Mouse (Mus musculus): Measurements from ENCODE around the gene Ppp3r1.
A peak's percentile ranks its signal among the peaks of the same experiment; 100 is the strongest.

Ppp3r1 gene

GRCm38 (mm10) chr11:17158858-17159737, at the start of gene Ppp3r1:
TSS of gene Ppp3r1 (plus strand) at chr11:17159263.
- DNase-seq (ENCODE audit: low spot score in 2 of 2), result peak; percentile 96

- DNase-seq (ENCODE audit: low spot score in 2 of 2), result no peak
Observed at GRCm38 (mm10) chr11:17112419-17113090, 46.5 kb upstream of the Ppp3r1 start.

DNA sequence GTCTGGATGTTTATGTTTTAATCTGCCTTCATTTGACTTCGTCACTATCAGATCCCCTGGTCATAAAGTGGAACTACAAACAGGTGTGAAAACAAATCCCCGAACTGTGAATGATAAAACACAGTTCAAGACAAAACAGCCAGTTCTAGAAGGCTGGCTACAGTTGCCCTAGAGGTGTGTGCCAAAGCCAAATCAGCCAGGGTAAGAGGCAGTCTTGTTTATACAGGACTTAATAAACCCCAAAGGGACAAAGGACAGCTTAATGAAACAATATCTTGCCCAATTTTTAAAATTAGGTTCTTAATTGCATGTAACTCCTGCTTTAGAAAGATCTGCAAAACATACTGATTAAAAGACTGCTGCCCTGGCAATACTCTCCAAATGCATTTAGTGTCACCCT, 32.6 kb upstream of the Ppp3r1 start:
- DNase-seq (ENCODE audit: low spot score in 2 of 2), result no peak

- no peak for DNase-seq (ENCODE audit: low spot score in 2 of 2)
Observed at GRCm38 (mm10) chr11:17135638-17136037, 23.4 kb upstream of the Ppp3r1 start.

DNA sequence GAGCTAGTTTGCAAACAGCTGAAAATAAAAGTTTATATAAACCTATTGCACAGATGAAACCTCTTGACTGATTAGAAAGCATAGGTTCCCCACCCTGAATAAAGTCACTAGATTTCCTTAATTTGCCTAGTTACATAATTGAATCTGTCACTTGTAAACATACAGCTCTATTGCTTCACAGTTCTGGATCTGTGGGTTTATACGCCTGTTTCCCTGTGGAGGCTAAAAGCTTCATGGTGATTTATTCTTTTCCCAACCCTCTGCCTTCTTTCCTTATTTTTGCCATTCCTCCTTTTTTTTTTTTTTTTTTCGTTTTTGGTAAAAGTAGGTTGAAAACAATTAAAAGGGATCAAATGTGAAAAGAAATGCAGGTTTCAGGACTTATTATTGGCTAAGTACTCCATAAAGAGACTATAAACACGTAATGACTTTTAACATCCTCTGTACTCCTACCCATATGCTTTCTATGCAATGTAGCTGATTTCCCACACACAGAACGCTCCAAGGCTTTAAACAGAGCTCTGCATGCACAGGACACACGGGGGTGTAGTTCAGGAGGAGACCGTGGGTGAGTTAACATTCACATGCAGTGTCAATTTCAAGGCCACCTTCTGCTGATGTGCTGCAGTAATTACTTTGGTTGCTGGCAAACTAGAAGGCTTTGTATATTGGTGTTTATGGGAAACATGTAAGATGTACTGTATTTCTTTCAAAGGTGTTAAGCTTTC, 20.6 kb upstream of the Ppp3r1 start:
- DNase-seq (ENCODE audit: low spot score in 2 of 2), result no peak

DNA sequence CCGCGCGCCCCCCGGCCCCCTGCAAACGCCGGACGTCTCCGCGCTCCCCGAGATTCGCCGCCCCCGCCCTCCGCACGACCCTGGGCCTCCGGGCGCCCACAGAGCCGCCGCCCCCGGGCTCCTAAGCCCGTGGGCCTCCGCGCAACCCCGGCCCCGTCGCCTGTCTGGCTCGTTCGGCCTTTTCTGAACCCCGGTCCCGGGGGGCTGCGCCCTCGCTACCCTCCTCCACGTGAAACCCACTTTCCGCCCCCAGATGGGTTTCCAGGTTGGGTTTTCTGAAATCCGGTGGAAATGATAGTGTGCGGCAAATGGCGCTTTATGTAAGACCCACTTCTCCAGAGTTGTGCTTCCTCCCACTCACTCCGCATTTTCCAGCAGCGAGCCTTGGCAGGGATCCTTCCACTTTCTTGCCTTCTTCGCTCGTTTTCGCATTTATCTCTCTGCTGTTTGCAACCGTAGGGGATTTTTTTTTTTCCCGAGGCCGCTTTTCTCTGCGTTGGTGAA, 727 bp downstream of the Ppp3r1 start:
- peak; percentile 24 to 34 for DNase-seq (ENCODE audit: low spot score in 2 of 2)

DNA sequence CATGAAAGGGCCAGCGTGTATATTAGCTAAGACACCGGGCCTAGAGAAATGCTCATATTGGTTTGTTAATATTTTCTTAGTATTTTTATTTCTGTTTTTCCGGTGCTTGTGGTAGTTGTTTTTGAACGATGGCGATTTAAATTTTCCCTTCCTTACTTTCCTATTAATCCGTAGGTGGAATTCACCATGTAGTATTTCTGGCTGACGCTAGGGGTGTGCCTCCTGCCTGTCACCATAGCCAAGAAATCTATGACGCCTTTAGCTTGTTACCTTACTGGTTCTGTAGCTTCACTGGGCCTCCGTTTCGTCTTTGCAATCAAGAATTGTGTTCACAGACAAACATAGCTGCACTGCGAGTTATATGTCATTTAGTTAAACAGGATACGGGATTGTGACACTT, 1.2 kb downstream of the Ppp3r1 start:
- peak; percentile 35 to 44 for DNase-seq (ENCODE audit: low spot score in 2 of 2)

DNA sequence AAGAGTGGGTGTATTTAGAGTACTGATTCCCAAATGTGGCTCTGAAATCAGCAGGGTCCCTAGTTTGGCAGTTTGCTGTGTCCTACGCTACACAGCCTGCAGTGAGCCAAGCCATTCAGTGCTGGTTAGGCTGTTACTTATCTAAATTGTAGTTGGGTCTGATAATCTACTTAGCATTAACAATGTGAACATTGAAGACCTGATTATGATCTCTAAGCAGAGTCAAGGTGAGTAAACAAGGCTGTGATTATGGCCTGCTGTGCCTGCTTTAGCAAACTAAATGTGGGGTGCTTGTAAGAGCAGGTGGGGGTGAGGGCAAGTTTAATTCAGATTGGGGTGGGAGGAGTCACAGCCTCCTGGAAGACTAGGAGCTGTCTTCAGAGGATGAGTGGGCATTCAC, 4.9 kb downstream of the Ppp3r1 start:
- no peak for DNase-seq (ENCODE audit: low spot score in 2 of 2)

DNA sequence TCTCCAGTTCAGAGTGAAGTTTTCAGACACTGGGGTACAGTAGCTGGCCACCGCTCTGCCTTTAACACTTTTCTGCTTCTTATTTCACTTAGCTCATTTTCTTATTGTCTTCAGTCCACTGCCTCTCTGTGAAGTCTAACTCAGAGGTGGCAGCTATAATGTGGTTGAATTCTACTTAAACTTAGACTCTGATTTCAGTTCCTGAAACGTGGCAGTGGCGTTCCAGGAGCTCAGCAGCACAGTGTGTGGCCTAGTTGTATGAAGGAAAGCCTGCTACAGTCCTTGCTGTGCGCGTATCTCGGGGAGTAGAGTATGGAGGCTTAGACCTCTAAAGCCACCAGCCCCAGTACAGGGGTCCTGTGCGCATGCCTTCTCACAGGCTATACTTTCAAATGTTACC, 7.6 kb downstream of the Ppp3r1 start:
- no peak for DNase-seq (ENCODE audit: low spot score in 2 of 2)

DNA sequence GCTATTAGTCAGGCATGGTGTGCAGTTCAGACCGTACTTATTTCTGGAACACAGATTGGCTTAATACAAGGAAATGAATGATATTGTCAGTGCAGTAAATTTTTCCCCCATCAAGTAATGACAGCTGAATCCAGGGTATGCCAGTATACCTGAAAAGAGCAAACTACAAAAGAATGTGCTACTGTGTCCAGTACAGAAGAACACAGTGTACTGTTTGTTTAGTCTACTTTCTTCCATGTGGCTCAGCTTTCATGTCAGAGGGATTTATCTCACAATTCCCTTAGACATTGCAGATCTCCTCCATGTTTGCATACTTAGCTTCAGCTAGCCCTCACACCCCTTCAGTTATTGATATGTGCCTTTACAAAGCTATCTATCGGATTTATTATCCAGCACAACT, 10.2 kb downstream of the Ppp3r1 start:
- DNase-seq (ENCODE audit: low spot score in 2 of 2), result no peak

DNA sequence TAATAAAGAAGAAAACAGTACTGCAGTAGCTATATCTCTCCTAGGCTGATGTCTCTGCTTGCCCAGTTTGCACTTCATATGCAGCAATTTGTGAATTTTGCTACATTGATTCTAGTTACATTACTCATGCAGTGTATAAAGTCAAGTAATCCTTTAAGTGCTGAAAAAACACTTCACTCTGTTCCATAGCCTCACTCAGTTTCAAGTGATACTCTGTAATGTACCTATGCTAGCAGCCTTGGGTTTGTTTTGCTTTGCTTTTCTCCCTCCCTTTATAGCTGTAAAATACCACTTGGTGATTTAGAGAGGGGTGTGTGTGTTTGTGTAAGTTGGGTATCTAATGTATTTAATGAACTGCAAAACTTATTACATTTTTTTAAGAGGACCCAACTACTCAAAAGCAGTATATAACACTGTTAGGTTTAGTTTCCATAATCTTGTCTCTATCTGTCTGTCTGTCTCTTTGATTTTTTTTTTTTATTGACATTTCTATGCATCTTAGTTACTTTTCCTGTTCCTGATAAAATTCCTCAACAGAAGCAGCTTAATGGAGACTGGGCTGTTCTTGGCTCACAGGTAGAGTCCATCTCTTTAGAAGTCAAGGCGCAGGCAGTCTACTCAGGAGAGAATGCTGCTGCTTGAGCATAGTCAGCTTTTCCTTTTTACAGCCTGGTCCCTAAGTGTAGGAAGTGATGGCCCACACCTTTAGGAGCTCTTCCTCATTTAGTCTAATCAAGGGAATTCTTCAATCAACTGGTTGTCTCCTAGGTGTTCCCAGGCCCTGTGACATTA, 12.1 kb downstream of the Ppp3r1 start:
- DNase-seq (ENCODE audit: low spot score in 2 of 2), result no peak

DNA sequence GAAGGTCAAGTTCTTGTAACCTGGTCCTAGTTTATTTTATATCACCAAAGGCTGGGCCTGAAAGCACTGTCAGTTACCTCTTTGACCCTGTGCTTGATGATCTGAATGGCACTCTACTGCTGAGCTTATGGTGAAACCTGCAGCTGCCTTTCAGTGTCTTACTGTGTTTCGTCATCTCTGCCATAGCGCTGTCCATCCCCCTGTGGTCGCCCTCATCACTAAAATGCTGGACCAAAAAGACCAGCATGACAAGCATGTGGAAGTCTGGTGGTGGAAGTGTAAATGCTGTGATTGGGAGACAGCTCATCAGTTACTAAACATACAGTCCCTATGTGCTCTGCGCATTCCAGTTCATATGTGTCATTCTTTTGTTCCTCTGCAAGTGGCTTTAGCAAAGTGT, 13.2 kb downstream of the Ppp3r1 start:
- no peak for DNase-seq (ENCODE audit: low spot score in 2 of 2)

DNA sequence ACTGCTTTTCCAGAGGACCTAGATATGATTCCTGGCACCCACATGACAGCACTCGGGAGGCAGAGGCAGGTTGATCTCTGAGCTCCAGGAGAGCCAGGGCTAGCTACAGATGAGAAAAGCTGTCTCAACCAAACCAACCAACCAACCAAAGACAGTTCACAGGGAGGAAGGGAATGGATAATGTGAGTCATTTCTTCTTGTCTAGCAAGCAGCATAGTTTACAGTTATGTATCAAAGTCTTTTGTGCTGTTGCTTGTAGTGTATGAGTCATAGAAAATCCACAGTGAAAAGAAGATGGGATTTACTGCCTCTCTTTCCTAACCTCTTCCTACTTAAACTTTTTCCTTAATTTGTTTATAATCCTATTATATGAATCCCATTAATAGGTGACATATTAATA, 17.6 kb downstream of the Ppp3r1 start:
- no peak for DNase-seq (ENCODE audit: low spot score in 2 of 2)

- DNase-seq (ENCODE audit: low spot score in 2 of 2), result no peak
Observed at GRCm38 (mm10) chr11:17180753-17181152, 21.7 kb downstream of the Ppp3r1 start.

GRCm38 (mm10) chr11:17181807-17182206, 22.7 kb downstream of the Ppp3r1 start, which contains the start of gene Wdr92:
TSS of gene Wdr92 (plus strand) at chr11:17182107.
- DNase-seq (ENCODE audit: low spot score in 2 of 2), result no peak

GRCm38 (mm10) chr11:17183165-17183564, 24.1 kb downstream of the Ppp3r1 start:
- no peak for DNase-seq (ENCODE audit: low spot score in 2 of 2)

DNA sequence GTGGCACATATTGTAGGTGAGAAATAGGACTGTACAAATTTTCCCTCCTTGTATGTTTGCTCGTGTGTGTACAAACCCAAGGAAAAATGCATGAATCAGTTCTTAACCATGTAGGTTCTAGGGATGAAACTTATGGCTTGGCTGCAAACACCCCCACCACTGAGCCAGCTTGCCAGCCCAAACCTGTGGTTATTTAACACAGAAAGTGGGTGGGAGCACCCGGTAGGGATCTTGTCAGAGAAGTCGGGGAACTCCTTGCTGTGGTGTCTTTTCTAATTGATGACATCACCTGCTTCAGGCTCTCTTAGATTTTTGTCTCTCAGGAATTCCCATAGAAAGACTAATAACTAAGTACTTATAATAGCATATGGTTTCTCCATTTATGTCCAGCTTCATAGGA, 28.6 kb downstream of the Ppp3r1 start:
- no peak for DNase-seq (ENCODE audit: low spot score in 2 of 2)

DNA sequence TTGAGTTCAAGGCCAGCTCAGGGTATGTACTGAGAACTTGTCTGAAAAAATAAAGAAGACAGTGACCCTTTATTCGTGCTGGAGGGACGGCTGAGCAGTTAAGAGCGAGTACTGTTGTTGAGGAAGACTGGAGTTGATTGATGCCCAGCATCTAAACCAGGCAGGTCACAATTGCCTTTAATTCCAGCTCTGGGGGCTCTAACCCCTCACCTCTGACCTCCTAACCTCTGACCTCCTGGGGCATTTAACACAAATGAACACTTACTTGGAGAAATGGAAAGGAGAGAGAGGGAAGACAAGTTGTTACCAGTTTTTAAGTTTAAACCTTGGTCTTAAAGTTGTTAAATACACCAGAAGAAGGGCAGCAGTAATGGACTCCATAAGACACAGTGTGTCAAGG, 29.7 kb downstream of the Ppp3r1 start:
- DNase-seq (ENCODE audit: low spot score in 2 of 2), result no peak

- DNase-seq (ENCODE audit: low spot score in 2 of 2), result no peak
Observed at GRCm38 (mm10) chr11:17192151-17192844, 33.2 kb downstream of the Ppp3r1 start.

- DNase-seq (ENCODE audit: low spot score in 2 of 2), result no peak
Observed at GRCm38 (mm10) chr11:17199170-17199569, 40.1 kb downstream of the Ppp3r1 start.
